Mouse (Mus musculus): ENCODE results near the gene Slc15a4. TPM values are rescaled to one million over a fixed set of nuclear protein-coding genes. Genes with fewer than 3 reads are reported as not detected.

Slc15a4 gene
- polyA plus RNA-seq, 2 experiments: 5.6 to 5.7 TPM

DNA sequence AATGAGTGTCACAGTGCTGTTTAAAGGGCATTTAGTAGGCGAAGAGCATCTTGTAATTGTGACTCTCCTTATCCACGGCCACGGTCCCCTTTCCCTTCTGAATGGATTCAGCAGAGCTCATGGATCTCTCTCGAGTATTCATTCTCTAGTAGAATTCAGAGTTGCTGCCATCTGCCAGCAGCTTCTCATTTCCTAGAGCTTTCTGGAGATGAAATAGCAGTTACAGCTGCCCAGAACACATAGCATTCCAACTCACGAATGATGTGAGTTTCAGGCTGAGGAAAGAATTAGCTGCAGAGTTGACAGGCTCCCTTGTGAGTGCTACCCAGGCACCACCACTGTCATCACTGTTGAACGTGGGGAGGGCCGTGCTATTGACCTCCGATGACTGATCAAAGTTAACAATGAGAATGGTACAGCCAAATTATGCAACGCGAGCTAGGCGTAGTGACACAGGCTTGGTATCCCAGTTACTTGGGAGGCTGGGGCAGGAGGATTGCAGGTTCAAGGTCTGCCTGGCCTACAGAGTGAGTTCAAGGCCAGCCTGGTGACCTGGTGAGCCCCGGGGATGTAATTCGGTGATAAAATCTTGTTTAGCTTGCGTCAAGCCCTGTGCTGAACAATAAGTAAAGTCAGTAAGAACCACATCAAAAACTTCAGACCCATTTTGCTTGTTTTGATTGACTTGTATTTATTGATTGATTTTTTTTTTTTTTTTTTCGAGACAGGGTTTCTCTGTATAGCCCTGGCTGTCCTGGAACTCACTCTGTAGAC, 8.7 kb upstream of the Slc15a4 start:
- Histone ChIP-seq H3K36me3 (replicated peaks; ENCODE audit: control insufficient read depth, insufficient read depth, low read depth) (no peaks in the 10 kb centered on the region), H3K4me3 (ENCODE audit: insufficient read depth in 1 of 2, low read depth in 2 of 2, low read length in 2 of 2) (no peak overlapping the region), H3K9me3 (ENCODE audit: control insufficient read depth, low read length) (peaks cover 2% of the 10 kb centered on the region; the same call in 1 of the 2 replicates), H3K4me1 (replicated peaks; ENCODE audit: control insufficient read depth in 2 of 2, insufficient read depth in 2 of 2, low read length in 1 of 2) (peaks cover 0 to 1% of the 10 kb centered on the region in 2 experiments; a peak in 1 of 4 replicates), H3K27me3 (ENCODE audit: control insufficient read depth, insufficient read depth, low read length) (no peaks in the 10 kb centered on the region), H3K9ac (replicated peaks) (no peak overlapping the region), H3K27ac (no peak overlapping the region), H3K4me2 (ENCODE audit: low read depth) (no peak overlapping the region)
- no peak for DNase-seq (ENCODE audit: low read depth in 3 of 3, low spot score in 3 of 3)
- no peak for ATAC-seq (ENCODE audit: insufficient read depth)
- WGBS (ENCODE audit: insufficient replicate concordance): 70% methylated on average over 15 of the region's 15 CpGs
- TF ChIP-seq CTCF (IDR thresholded peaks at IDR 0.05; ENCODE audit: low read depth) (no peak), EP300 (IDR thresholded peaks at IDR 0.05; ENCODE audit: low read depth) (no peak)

- Histone ChIP-seq H3K27ac (no peak overlapping the region), H3K9me3 (ENCODE audit: control insufficient read depth, low read length) (peaks cover 2% of the 10 kb centered on the region; the same call in 1 of the 2 replicates), H3K4me3 (ENCODE audit: insufficient read depth in 1 of 2, low read depth in 2 of 2, low read length in 2 of 2) (no peak overlapping the region), H3K9ac (replicated peaks) (no peak overlapping the region), H3K4me1 (replicated peaks; ENCODE audit: control insufficient read depth in 2 of 2, insufficient read depth in 2 of 2, low read length in 1 of 2) (peaks cover 0 to 1% of the 10 kb centered on the region in 2 experiments; a peak in 1 of 4 replicates), H3K4me2 (ENCODE audit: low read depth) (no peak overlapping the region), H3K27me3 (ENCODE audit: control insufficient read depth, insufficient read depth, low read length) (no peaks in the 10 kb centered on the region), H3K36me3 (replicated peaks; ENCODE audit: control insufficient read depth, insufficient read depth, low read depth) (no peaks in the 10 kb centered on the region)
- no peak for DNase-seq (ENCODE audit: low read depth in 3 of 3, low spot score in 3 of 3)
- TF ChIP-seq EP300 (IDR thresholded peaks at IDR 0.05; ENCODE audit: low read depth) (no peak), CTCF (IDR thresholded peaks at IDR 0.05; ENCODE audit: low read depth) (peak; percentile 64)
- WGBS (ENCODE audit: insufficient replicate concordance): 63% methylated on average over 3 of the region's 3 CpGs
- no peak for ATAC-seq (ENCODE audit: insufficient read depth)
Measured at GRCm38 (mm10) chr5:127640359-127640758, 7.7 kb upstream of the Slc15a4 start.

- Histone ChIP-seq H3K9ac (replicated peaks) (no peak overlapping the region), H3K4me1 (replicated peaks; ENCODE audit: control insufficient read depth in 2 of 2, insufficient read depth in 2 of 2, low read length in 1 of 2) (peaks cover 0 to 1% of the 10 kb centered on the region in 2 experiments; a peak in 1 of 4 replicates), H3K27me3 (ENCODE audit: control insufficient read depth, insufficient read depth, low read length) (no peaks in the 10 kb centered on the region), H3K4me3 (ENCODE audit: insufficient read depth in 1 of 2, low read depth in 2 of 2, low read length in 2 of 2) (no peak overlapping the region), H3K9me3 (ENCODE audit: control insufficient read depth, low read length) (peaks cover 2% of the 10 kb centered on the region; the same call in 1 of the 2 replicates), H3K4me2 (ENCODE audit: low read depth) (no peak overlapping the region), H3K36me3 (replicated peaks; ENCODE audit: control insufficient read depth, insufficient read depth, low read depth) (no peaks in the 10 kb centered on the region), H3K27ac (no peak overlapping the region)
- ATAC-seq (ENCODE audit: insufficient read depth) (no peak), DNase-seq (ENCODE audit: low read depth in 3 of 3, low spot score in 3 of 3) (no peak)
- TF ChIP-seq EP300 (IDR thresholded peaks at IDR 0.05; ENCODE audit: low read depth) (no peak), CTCF (IDR thresholded peaks at IDR 0.05; ENCODE audit: low read depth) (no peak)
- 75% methylated on average over 13 of the region's 13 CpGs for WGBS (ENCODE audit: insufficient replicate concordance)
Measured at GRCm38 (mm10) chr5:127639635-127640034, 6.9 kb upstream of the Slc15a4 start.

DNA sequence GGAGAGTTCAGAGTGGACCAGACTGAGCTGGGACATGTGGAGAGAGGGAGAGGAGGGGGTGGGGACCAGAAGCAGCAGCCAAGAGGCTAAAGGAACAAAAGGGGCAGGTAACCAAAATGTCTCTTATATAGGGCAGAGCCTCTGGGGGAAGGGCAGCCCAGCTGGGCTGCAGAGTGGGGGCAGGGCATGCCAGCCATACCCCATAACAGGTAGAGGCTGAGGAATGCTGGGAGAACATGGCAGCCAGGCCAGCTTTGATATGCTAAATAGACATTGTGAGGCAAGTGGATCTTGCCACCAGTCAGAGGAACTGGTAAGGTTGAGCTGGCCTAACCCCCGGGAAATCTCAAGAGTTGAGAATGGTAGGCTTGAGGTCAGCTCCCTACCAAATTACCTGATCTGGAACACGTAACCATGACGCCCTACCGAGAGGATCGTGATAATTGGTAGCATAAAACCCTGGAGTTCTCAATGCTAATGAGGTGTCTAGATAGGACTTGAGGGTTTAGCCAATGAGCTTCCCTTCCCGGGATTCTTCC, 6.4 kb upstream of the Slc15a4 start:
- Histone ChIP-seq H3K9me3 (ENCODE audit: control insufficient read depth, low read length) (peaks cover 2% of the 10 kb centered on the region; the same call in 1 of the 2 replicates), H3K4me2 (ENCODE audit: low read depth) (no peak overlapping the region), H3K27me3 (ENCODE audit: control insufficient read depth, insufficient read depth, low read length) (no peaks in the 10 kb centered on the region), H3K4me1 (replicated peaks; ENCODE audit: control insufficient read depth in 2 of 2, insufficient read depth in 2 of 2, low read length in 1 of 2) (peaks cover 0 to 1% of the 10 kb centered on the region in 2 experiments; a peak in 1 of 4 replicates), H3K27ac (no peak overlapping the region), H3K36me3 (replicated peaks; ENCODE audit: control insufficient read depth, insufficient read depth, low read depth) (no peaks in the 10 kb centered on the region), H3K9ac (replicated peaks) (no peak overlapping the region), H3K4me3 (ENCODE audit: insufficient read depth in 1 of 2, low read depth in 2 of 2, low read length in 2 of 2) (no peak overlapping the region)
- TF ChIP-seq EP300 (IDR thresholded peaks at IDR 0.05; ENCODE audit: low read depth) (no peak), CTCF (IDR thresholded peaks at IDR 0.05; ENCODE audit: low read depth) (no peak)
- DNase-seq (ENCODE audit: low read depth in 3 of 3, low spot score in 3 of 3): no peak
- WGBS (ENCODE audit: insufficient replicate concordance): 72% methylated on average over 6 of the region's 6 CpGs
- no peak for ATAC-seq (ENCODE audit: insufficient read depth)

GRCm38 (mm10) chr5:127638177-127638576, 5.5 kb upstream of the Slc15a4 start:
- H3K4me1 ChIP-seq (replicated peaks; ENCODE audit: control insufficient read depth in 2 of 2, insufficient read depth in 2 of 2, low read length in 1 of 2): peaks cover 0 to 1% of the 10 kb centered on the region in 2 experiments; a peak in 1 of 4 replicates
- no peaks in the 10 kb centered on the region for H3K36me3 ChIP-seq (replicated peaks; ENCODE audit: control insufficient read depth, insufficient read depth, low read depth)
- no peak overlapping the region for H3K4me3 ChIP-seq (ENCODE audit: insufficient read depth in 1 of 2, low read depth in 2 of 2, low read length in 2 of 2)
- no peak for DNase-seq (ENCODE audit: low read depth in 3 of 3, low spot score in 3 of 3)
- TF ChIP-seq CTCF (IDR thresholded peaks at IDR 0.05; ENCODE audit: low read depth) (no peak), EP300 (IDR thresholded peaks at IDR 0.05; ENCODE audit: low read depth) (no peak)
- 55% methylated on average over 2 of the region's 2 CpGs for WGBS (ENCODE audit: insufficient replicate concordance)
- no peak for ATAC-seq (ENCODE audit: insufficient read depth)
- no peak overlapping the region for H3K27ac ChIP-seq
- peaks cover 2% of the 10 kb centered on the region; the same call in 1 of the 2 replicates for H3K9me3 ChIP-seq (ENCODE audit: control insufficient read depth, low read length)
- H3K9ac ChIP-seq (replicated peaks): no peak overlapping the region
- H3K4me2 ChIP-seq (ENCODE audit: low read depth): no peak overlapping the region
- peaks cover 3% of the 10 kb centered on the region; the same call in 1 of the 2 replicates for H3K27me3 ChIP-seq (ENCODE audit: control insufficient read depth, insufficient read depth, low read length)
